Mouse (Mus musculus): ENCODE measurements around the gene Hs3st5. TPM values are rescaled to one million over a fixed set of nuclear protein-coding genes. Genes with fewer than 3 reads are reported as not detected.
"Not testable (repeated sequence)": the region's sequence is repeated elsewhere in the genome, so short reads cannot be mapped to it uniquely, and the experiment has no call there.

Hs3st5 gene
- total RNA-seq, 2 experiments from 2014 or later = 1.0 to 1.3 TPM

DNA sequence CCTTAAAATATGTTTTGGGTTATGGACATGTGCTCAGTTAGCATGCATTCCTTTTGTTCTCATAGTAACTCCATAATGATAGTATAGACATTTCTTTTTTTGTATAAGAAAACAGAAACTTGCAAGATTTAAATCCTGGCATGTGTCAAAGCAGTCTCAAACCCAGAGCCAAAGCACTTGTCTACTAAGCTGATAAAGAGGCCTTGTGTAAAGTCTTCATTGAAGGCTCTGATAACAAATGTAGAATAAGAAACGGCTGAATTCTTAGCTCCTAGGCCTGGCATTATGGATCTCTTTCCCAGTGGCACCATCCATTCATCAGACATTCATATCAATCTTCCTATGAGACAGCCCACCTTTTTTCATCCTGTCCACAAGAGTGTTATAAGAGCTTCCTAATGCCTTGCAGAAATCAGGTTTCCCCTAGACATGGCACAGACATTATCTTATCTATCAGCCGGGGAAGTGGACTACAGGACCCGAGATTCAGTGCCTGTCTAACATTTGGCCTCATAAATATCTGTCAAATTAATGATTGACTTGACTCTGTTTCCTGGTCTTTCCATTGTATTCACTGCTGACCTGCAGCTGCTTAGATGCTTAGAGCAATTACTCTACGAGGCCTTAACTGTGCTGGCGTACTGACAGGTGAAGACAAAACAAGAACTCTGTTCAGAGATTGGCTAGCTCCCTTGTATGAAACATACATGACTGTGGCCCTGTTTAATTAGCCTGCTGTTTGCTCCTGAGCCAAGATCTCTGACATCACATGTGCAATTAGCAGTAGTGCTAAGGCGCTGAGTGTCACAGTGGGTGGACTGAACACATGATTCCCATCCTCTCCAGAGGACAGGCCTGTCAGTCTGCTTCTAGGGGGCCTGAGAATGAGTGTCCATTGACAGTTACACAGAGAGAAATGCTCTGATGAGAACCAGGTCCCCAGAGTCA is 48.6 kb downstream of the Hs3st5 start:
- no peak for DNase-seq
- intact Hi-C loops (cut with DNase I) = no loop called here

DNA sequence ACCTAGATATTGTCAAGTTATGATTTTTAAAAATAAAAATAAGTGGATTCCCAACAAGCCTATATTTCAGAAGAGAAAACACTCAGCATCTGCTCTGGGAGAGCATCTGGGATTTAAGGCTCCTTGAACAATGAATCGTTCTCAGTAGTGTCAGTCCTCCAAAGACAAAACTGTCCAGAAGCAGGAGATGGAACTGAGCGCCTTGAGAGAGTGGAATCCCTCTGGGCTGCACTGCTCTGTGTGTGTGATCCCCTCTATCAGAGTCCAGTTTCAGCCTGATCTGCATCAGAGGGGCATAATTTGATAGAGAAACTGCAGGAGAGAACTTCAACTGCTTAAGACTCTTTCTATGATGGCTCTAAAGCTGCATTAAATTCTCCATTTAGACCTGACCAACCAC is 49.5 kb downstream of the Hs3st5 start:
- intact Hi-C loops (cut with DNase I) = no loop called here

DNA sequence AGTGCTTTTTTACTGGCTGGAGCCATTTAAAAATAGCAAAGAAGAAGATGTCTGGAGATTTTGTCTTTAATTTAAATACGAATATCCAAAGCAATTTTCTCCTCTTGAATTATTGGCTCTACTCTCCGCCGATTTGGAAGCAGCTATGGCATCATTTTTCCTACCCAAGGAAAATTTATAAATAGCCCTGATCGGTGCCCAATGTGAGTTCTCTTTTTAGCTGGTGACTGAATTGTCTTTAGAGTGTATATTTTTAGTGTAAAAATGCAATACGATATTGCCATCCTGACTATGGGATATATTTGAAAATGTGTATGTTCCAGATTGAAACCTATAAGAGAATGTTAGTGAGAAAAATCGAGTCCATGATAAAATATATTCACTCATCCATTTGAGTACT is 51.1 kb downstream of the Hs3st5 start:
- intact Hi-C loops (cut with DNase I) = no loop called here
- DNase-seq = no peak

More for the DNA sequence above, 49.5 kb downstream of the Hs3st5 start:
- no peak for DNase-seq

DNA sequence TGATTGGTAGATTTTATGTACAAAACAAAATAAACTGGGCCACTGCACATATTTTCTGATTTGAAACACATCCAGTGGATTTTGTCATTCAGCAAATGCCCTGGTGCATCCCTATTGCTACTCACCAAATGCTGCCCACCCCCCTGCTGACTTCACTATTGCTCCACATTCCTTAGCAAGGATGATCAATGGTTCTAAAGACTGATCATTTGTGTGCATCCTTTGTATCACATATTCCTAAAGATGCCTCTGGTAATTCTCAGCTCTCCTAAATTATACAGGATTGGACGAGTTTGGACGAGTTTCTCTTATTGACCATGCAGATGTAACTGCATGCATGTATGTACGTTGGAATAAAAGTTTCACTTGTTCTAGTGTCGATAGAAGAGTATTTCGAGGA is 52.1 kb downstream of the Hs3st5 start:
- DNase-seq = no peak
- intact Hi-C loops (cut with DNase I) = no loop called here

DNA sequence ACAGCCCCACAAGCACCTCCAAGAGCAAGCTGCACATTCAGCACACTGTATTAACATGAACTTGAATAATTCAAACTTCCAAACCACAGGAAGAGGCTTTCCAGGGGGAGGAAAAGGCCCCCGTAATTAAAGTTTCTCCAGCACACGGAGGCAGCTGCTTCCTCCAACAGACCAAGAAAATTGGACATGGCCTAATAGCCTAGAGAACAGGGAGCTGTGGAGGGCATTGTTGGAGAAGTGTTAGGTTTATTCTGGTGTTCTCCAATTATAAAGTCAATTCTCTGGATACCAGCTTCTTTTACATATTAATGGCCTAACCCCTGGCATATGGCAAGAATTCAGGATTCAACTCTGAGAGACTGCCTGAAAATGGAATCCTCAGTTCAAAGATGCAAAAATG is 60.6 kb downstream of the Hs3st5 start:
- DNase-seq = no peak
- intact Hi-C loops (cut with DNase I) = no loop called here

DNA sequence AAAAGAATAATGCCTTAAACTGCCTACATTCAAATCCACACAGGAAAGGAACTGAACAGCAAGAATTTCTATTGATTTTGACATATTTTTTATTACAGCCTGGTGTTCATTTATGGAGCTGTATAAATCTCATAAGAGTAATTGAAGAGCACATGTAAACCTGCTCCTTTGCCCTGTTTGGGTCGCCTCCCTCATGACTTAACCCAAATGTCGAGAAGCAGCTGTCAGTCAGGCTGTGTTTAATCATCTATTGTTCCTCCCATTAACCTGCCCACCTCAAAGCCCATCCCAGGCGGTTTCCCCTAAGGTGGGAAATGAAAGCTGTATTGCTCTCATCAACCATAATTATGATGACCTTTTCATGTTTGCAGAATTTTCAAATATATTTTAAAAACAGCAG is 65.9 kb downstream of the Hs3st5 start:
- intact Hi-C loops (cut with DNase I) = no loop called here
- DNase-seq = no peak

DNA sequence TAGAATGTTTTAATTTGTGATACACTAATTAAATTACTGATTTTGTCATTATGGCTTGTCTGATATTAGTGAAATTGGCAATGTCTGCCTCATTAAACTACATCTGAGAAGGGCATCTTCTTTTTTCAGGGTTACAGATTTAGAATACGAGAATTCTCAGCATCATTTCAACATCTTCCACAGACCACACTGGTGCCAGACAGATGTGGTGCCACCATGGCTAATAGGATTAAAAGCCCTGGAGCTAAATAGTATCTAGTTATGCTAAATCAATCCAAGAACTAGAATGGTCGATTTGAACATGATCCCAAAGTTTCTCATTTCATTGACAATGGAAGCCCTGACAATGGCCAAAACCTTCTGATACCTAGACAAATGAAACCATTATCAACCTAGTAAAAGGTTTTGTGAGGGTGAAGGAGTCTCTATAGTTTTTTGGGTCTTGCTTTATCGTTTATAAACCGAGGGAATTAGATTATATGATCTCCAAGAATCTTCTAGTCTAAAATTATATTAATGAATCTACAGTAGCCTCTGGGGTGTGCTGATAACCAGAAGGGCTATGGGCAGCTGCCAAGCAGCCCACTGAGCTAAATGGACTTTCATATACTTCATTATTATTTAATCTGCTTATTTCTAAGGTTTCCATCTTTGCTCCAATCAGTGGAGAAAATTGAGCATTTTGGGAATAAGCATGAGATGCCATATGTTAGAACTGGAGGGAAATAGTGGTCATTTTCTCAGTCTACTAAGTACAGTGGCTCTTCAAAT is 71.9 kb downstream of the Hs3st5 start:
- intact Hi-C loops (cut with DNase I) = no loop called here

DNA sequence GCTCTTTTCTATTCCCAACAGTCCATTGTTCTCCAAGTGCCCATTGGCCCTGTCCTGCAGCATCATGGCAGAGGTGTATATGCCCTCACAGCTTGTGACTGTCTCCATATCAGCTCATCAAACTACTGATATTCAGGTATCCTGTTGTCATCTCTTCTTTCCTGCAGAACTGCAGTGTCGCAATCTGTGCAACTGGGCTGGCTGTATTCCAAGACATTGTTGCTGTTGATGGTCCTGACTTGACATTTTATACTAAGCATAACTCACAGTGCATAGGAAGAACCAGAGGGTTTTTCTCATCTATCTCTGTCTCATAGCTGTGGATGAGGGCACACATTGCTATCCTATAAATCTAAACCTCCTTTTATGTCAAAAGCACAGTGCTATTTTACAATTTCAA is 103.8 kb downstream of the Hs3st5 start:
- no peak for DNase-seq
- intact Hi-C loops (cut with DNase I) = no loop called here

More for the DNA sequence above, 71.9 kb downstream of the Hs3st5 start:
- no peak for DNase-seq

DNA sequence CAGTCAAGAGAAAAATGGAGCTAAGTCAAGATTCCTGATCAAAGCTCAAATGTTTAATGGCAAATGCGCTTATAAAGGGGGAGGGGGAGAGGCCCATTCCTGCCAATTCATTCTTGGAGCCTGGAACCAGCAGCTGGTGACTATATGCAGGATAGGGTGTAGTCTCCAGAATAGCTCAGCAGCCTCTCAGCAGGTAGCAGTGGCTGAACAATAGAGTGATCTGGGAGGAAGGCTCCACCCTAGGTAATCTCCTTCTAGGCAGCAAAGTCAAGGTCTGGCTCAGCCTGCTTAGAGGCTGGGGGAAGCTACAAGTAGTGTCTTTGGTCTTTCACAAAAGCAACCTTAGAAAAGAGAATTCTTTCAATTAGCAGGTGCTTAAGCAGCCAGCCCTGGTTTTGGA is 104.8 kb downstream of the Hs3st5 start:
- intact Hi-C loops (cut with DNase I); DNase-seq: not testable (repeated sequence)

DNA sequence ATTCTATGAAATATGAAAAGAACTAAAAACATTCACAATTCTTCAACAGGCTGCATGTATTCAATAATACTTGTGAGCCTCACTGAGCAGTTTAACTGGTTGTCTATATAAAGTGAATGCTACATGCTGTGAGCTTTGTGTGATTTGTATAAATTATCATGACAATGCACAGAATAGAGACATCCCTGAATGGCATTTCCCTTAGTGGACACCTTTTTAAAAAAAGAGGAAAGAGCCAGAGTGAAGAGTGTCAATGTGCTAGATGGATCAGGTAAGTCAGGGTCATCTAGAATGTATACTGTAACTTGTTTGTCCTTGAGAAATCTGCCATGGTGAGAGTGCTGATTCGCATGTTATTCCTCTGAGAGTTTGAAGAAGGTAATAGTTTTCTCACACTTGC is 116.4 kb downstream of the Hs3st5 start:
- no peak for DNase-seq
- intact Hi-C loops (cut with DNase I) = no loop called here

DNA sequence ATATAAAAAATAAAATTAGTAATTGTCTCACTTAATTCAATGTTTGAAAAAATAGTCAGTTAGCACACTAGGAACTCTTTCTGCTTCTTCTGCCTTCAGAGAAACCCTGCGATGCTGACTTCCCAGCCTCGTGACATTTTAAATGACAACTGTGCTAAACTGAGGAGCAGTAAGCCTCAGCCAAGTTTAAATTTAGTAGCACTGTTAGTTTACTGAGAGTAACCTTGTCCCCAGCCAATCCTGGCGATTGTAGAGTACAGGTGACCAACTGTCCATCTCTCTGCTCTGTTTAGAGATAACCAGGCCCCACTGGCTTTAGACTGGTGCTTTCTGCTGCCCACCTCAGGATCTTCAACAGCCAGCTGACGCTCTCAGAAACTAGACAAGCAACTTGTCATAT is 121.3 kb downstream of the Hs3st5 start:
- peak; percentile 1 for DNase-seq
- intact Hi-C loops (cut with DNase I) = no loop called here

DNA sequence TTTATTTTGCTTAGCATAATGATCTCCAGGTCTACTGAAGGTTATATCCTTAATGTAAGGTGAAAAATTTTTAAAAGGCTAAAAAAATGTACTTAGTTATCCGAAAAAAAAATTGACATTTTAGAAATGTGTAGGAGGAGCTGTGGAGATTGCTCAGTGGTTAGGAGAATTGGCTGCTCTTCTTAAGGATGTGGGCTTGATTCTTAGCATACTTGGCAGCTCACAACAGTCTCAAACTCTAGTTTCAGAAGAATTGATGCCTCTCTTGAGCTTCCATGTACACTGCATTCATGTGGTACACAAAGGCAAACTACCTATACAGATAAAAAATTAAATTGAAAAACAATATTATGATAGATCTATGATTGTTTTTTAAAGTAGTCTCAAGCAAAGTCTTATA is 125.1 kb downstream of the Hs3st5 start:
- intact Hi-C loops (cut with DNase I) = no loop called here
- no peak for DNase-seq

DNA sequence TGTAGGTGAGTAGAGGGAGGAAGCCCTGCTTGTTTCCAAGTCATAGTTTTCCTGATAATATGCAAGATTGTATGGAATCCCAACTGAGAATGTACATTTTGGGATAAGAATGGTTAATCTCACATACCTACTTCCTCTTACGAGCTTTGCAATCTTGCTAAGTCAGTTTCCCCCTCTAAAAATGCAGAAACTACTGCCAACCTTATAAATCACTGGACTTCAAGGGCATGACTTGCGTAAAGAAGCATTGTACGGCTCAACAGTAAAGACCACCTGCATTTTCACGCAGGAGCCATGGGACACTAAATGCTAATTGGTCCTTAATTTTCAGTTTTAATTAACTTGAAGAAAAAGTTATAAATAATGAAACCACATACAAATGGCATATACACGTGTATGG is 144.0 kb downstream of the Hs3st5 start:
- intact Hi-C loops (cut with DNase I) = no loop called here

DNA sequence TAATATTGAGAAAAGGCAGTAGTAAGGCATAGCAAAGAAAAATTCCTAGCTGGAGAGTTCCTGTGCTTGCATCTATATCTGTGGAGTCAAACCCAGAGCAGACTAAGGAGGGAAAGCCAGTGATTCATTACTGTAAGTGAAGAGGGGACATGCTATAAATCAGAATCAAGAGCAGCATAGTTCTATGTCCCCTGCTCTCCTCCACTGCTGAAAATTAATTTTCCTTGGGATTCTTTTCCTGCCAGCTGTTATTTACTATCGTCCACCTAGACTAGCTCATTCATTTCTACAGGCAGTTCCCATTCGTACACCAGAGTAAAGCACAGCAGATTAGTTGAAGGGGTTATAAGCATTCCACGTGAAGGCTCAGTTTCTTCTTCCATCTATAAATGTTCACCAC is 207.4 kb downstream of the Hs3st5 start:
- intact Hi-C loops (cut with DNase I) = no loop called here

More for the DNA sequence above, 144.0 kb downstream of the Hs3st5 start:
- no peak for DNase-seq

DNA sequence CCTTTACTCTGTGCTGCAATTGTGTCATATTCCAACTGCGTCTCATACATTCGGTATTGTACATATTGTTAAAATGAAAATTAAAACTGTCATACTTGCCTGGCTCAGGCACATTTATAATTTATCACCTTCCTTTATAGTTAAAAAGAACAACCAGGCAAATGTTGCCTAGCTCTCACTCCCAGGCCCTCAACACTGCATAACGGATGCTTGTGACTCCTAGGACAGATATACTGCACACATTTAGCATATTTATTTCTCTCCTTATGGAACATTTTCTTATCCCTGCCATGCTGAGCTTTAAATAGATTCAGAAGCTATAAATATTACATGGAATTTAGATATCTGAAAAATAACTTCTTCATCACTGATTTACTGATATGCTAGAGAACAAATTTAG is 219.6 kb downstream of the Hs3st5 start:
- no peak for DNase-seq
- intact Hi-C loops (cut with DNase I) = no loop called here

More for the DNA sequence above, 207.4 kb downstream of the Hs3st5 start:
- no peak for DNase-seq

DNA sequence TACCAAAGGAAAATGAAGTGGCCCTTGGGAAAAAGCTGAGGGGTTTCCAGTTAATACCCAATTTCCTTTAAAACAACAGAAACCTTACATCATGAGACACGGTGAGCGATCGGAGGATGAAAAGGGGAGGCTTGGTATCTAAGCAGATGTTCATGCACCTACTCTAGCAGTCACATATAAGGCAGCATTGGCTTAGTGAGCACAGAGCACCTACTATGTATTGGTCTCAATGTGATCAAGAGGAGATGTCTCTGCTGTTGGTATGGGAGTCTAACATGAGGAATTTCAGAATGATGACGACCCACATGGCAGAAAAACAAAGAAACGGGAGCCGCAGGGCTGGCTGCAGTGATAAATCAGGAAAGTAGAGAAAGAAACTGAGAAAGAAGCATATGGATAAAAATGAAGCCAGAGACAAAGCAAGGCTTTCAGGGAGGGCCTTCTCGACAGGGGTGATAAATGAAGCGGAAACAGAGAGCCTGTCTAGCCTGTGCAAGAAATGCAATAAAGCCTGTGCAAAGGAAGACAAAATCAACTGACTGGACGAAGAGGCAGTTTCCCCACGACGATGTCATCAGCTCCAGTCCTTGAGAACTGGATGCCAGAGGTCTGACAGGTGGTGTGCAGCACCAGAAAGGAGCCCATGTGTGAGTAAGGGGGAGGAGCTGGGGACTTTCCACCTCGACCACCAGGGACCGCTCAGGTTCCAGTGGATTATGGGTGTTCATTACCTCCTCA is 222.9 kb downstream of the Hs3st5 start:
- intact Hi-C loops (cut with DNase I) = no loop called here
- DNase-seq = no peak

DNA sequence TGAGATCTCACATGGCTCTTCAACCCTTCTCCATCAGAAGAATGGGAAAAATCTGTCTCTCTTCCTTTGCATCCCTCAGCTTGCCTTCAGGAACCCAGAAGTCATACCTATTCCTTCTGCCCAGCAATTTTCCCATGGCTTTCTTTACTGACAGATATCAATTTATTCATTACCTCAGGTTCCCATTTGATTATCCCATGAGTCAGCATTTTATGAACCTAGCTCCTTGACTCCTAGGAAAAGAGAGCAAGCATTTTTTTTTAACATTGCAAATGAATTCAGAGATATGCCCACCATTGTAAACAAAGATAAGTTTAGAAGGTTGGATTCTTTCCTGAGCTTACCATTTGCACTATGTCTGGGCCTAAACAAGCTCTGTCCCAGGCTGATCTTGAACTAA is 232.8 kb downstream of the Hs3st5 start:
- no peak for DNase-seq
- intact Hi-C loops (cut with DNase I) = no loop called here

DNA sequence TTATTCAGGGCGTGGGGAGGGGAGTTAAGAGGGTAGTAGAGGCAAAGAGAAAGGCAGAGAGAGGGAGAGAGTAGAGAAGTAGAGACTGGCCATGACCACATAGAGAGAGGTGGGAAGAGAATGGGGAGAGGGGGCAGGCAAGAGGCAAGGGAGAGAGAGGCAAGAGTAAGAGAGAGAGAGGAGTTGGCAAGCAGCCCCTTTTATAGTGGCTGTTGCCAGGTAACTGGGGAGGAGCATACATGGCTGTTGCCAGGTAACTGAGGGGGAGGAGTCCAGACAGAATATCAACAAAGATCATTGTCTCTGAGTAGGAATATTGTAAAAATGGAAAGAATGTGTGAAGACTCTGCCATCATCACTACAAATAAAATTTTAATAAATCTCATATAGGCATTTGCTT is 243.4 kb downstream of the Hs3st5 start:
- no peak for DNase-seq
- intact Hi-C loops (cut with DNase I) = no loop called here

DNA sequence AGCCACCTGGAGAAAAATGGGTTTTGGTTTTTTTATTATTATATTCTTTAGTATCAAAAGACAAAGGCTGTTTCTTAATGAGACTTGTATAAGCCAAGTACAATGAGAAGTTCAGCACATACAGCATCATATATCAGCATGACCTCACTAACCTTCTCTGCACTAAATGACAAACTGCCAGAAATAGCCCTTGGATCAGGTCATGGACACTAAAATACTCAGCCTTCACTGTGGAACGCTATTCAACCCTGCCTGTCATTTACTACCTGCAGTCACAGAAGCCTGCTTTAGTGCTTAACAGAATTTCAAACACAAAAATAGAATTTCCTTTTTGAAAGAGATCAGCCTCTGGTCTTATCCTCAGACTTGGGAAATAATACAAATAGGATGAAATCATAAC is 247.9 kb downstream of the Hs3st5 start:
- intact Hi-C loops (cut with DNase I) = no loop called here
- peak in 1 of 2 experiments; percentile 9 for DNase-seq

DNA sequence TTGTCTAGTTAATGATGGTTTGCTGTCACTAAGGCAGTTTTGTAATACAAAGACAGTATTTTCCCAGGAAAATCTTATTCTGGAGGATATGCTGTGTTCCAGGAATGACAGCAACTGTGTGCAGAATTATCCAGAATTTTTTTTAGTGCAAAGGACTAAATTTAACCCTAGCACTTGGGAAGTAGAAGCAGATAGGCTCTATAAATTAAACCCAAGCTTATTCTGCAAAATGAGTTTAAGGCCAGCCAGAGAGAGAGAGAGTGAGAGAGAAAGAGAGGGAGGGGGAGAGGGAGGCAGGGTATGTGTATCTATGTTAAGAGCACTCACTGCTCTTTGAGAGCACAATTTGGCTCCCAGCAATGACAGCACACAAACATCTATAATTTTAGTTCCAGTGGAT is 267.0 kb downstream of the Hs3st5 start:
- intact Hi-C loops (cut with DNase I) = no loop called here
- no peak for DNase-seq

DNA sequence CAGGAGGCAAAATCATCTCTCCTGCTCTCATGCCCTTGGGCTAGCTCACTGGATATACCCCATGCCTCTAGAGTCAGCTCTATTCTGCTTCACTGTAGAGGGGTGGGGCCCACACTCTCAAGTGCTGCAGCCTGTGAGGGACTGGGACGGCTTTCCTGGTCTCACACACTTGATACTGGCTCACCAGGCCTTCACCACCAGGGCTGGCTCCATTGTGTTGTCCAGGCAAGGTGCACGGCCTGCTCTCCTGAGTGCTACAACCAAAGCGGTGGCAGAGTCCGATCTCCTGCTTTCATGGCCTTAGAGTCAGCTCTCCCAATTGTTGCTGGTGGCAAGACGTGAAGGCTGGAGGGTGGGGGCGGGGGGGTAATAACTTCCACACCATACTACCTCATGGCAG is 268.3 kb downstream of the Hs3st5 start:
- DNase-seq = no peak
- intact Hi-C loops (cut with DNase I) = no loop called here
